Mouse (Mus musculus): ENCODE measurements around the gene Apom. TPM values are rescaled to one million over a fixed set of nuclear protein-coding genes. Genes with fewer than 3 reads are reported as not detected.

Gene Apom
- polyA plus RNA-seq, 1 experiment, result 0.18 TPM

DNA sequence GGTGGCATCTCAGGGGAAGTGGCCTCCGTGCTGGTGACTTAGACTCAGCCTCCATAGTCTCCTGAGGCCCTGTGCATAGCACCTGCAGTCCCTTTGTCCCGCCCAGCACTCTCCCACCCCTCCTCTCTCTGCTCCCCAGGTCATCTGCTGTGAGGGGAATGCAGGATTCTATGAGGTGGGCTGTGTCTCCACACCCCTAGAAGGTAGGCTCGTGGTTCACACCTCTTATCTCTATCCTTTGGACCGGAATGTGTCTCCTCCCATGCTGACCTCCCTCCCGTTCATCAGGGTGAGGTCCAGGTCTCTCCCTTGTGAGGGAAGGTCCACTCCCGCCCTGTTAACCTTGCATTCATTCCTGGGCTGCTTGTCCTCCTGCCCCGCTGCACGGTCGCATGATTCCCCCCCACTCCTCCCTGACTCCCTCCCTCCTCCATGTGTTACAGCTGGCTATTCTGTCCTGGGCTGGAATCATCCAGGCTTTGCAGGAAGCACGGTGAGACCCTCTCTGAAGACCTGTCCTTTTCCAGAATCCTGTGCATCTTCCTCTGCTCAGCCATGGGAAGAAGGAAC, 31.6 kb downstream of the Apom start:
- Histone ChIP-seq H3K36me3 (ENCODE audit: control insufficient read depth, insufficient read depth, low read length) (peaks cover 47% of the 10 kb centered on the region), H3K27ac (ENCODE audit: insufficient read depth, low read length) (no peak overlapping the region), H3K27me3 (ENCODE audit: control insufficient read depth, insufficient read depth, low read length) (no peaks in the 10 kb centered on the region), H3K4me1 (ENCODE audit: control insufficient read depth, insufficient read depth, insufficient read length) (no peaks in the 10 kb centered on the region), H3K4me3 (ENCODE audit: extremely low read depth, insufficient read depth, insufficient read length) (no peak overlapping the region)
- no peak for DNase-seq (ENCODE audit: low read depth in 1 of 2, low spot score in 2 of 2)
- no peak for TF ChIP-seq POLR2A (IDR thresholded peaks at IDR 0.05; ENCODE audit: low read depth, low read length)
- no peak for TF ChIP-seq CTCF (IDR thresholded peaks at IDR 0.05; ENCODE audit: extremely low read depth, insufficient read depth, insufficient read length, insufficient replicate concordance)
- WGBS, result 88% methylated on average over 10 of the region's 10 CpGs

DNA sequence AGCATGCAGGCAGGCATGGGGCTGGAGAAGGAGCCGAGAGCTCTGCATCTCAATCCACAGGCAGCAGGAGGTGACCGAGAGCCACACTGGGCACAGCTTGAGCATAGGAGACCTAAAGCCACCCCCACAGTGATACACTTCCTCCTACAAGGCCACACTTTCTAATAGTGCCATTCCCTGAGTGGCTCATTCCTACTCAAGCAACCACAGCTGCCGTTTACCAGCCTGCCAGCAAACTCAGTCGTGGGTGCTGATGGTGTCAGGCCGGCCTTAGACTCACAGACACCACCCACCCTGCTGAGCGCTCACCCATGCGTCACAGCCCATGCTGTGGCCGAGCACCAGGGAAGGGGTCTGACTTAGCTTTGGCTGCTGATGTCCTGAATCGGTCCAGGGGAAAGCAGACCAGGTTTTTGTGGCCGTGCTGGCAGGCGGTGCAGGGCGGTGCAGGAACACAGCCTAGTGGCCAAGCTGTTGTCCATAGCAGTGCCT, 34.6 kb downstream of the Apom start:
- 92% methylated on average over 12 of the region's 12 CpGs for WGBS

DNA sequence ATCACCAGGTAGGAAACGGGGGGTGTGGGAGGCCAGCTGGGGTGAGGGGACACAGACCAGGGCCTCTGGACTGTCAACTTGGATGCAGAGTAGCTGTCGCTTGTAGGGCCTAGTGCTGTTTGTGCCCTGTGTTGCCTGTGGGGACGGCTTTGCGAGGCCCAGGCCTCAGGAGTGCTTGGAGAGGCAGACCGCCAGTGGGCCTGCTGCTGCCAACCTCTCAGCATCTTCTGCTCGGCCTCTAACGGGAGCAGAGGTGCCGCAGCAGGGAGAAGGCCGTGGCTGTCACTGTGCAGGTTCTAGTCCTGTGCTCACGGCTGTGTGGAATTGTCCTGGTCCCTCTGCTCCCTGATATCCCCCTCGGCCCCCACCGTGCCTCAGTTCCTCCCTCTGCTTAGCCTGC, 35.3 kb downstream of the Apom start:
- Histone ChIP-seq H3K4me3 (ENCODE audit: extremely low read depth, insufficient read depth, insufficient read length) (no peak overlapping the region), H3K36me3 (ENCODE audit: control insufficient read depth, insufficient read depth, low read length) (peaks cover 50% of the 10 kb centered on the region), H3K27ac (ENCODE audit: insufficient read depth, low read length) (no peak overlapping the region), H3K27me3 (ENCODE audit: control insufficient read depth, insufficient read depth, low read length) (no peaks in the 10 kb centered on the region), H3K4me1 (ENCODE audit: control insufficient read depth, insufficient read depth, insufficient read length) (no peaks in the 10 kb centered on the region)
- WGBS, result 95% methylated on average over 12 of the region's 12 CpGs
- no peak for TF ChIP-seq POLR2A (IDR thresholded peaks at IDR 0.05; ENCODE audit: low read depth, low read length)
- no peak for TF ChIP-seq CTCF (IDR thresholded peaks at IDR 0.05; ENCODE audit: extremely low read depth, insufficient read depth, insufficient read length, insufficient replicate concordance)
- DNase-seq (ENCODE audit: low read depth in 1 of 2, low spot score in 2 of 2), result no peak

More for the DNA sequence above, 34.6 kb downstream of the Apom start:
- no peak for TF ChIP-seq CTCF (IDR thresholded peaks at IDR 0.05; ENCODE audit: extremely low read depth, insufficient read depth, insufficient read length, insufficient replicate concordance)
- no peak for TF ChIP-seq POLR2A (IDR thresholded peaks at IDR 0.05; ENCODE audit: low read depth, low read length)
- no peak overlapping the region for H3K27ac ChIP-seq (ENCODE audit: insufficient read depth, low read length)
- H3K27me3 ChIP-seq (ENCODE audit: control insufficient read depth, insufficient read depth, low read length), result no peaks in the 10 kb centered on the region
- no peaks in the 10 kb centered on the region for H3K4me1 ChIP-seq (ENCODE audit: control insufficient read depth, insufficient read depth, insufficient read length)
- H3K4me3 ChIP-seq (ENCODE audit: extremely low read depth, insufficient read depth, insufficient read length), result no peak overlapping the region
- H3K36me3 ChIP-seq (ENCODE audit: control insufficient read depth, insufficient read depth, low read length), result peaks cover 51% of the 10 kb centered on the region
- no peak for DNase-seq (ENCODE audit: low read depth in 1 of 2, low spot score in 2 of 2)

DNA sequence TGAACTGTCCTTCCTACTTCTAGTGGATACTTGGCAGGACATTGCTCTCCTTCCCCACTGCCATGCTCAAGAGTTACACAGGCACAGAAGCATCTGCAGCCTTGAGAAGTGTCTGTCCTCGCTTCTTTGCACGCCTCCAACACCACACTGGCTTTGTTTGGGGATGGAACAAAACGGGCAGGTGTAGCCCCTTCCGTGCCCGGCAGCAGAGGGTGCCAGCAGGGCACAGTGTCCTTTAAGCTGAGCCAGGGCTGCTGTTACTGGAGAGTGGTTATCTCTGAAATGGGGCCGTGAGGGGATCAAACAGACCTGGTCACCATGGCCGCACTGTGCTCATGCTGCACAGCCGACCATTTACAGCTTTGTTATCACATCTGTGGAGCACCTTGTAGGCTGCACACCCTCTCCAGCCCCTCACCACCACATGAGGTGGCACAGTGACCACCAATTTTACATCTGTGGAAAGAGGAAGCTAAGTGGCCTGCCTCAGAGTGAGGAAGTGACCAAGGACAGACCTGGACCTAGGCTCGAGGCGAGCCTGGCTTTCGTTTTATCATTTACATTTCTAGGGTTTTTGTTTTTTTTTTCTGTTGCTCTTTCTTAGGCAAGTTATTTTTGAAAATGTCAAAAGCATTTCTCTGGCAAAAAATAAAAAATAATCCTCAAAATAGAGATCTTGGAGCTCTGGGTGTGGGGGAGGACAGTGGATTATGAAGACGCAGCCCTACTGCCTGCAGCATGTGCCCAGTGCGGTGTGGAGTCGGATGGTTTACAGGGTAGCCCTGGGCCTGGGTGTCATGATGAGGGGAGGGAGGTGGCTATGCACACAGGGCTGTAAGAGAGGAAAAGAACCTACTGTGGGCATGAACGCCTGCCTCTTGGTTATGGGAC, 37.1 kb downstream of the Apom start:
- no peaks in the 10 kb centered on the region for H3K27me3 ChIP-seq (ENCODE audit: control insufficient read depth, insufficient read depth, low read length)
- TF ChIP-seq POLR2A (IDR thresholded peaks at IDR 0.05; ENCODE audit: low read depth, low read length) (no peak), CTCF (IDR thresholded peaks at IDR 0.05; ENCODE audit: extremely low read depth, insufficient read depth, insufficient read length, insufficient replicate concordance) (no peak)
- no peak for DNase-seq (ENCODE audit: low read depth in 1 of 2, low spot score in 2 of 2)
- 87% methylated on average over 15 of the region's 15 CpGs for WGBS
- H3K4me3 ChIP-seq (ENCODE audit: extremely low read depth, insufficient read depth, insufficient read length), result no peak overlapping the region
- peaks cover 5% of the 10 kb centered on the region; the same call in 1 of the 2 replicates for H3K4me1 ChIP-seq (ENCODE audit: control insufficient read depth, insufficient read depth, insufficient read length)
- peaks cover 37% of the 10 kb centered on the region for H3K36me3 ChIP-seq (ENCODE audit: control insufficient read depth, insufficient read depth, low read length)
- H3K27ac ChIP-seq (ENCODE audit: insufficient read depth, low read length), result no peak overlapping the region

DNA sequence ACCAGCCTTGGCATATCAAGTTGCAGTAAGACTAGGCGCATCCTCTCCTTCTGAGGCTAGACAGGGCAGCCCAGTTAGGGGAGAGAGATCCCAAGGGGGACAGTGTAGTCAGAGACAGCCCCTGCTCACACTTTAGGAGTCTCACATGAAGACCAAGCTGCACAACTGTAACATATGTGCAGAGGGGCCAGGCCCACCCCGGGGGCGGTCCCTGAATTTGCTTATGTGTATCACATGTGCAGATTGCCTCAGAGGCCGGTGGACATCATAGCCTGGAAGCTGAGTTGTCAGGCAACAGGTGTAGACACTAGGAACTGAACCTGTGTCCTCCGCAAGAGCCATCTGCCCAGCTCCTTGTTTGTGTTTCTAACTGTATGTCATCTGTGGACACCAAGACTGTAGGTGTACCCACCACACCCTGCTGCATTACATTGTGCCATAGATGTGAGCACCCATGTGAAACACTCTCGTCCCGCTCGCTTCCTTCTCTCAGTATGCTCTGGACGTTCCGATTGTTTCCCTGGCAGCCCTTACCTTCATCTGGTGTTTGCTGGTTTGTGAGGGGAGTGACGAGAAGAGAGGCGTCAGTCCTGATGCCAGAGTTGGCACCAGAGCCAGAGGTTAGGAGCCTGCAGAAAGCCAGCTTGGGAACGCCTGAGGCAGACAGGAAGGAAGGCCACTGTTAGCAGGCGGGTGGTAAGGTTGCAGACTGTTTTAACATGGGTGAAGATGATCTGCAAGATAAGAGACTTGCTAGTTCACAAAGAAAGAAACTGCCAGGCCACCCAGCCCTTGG, 39.2 kb downstream of the Apom start:
- Histone ChIP-seq H3K27ac (ENCODE audit: insufficient read depth, low read length) (no peak overlapping the region), H3K4me1 (ENCODE audit: control insufficient read depth, insufficient read depth, insufficient read length) (peaks cover 5% of the 10 kb centered on the region; the same call in 1 of the 2 replicates), H3K4me3 (ENCODE audit: extremely low read depth, insufficient read depth, insufficient read length) (no peak overlapping the region), H3K27me3 (ENCODE audit: control insufficient read depth, insufficient read depth, low read length) (no peaks in the 10 kb centered on the region), H3K36me3 (ENCODE audit: control insufficient read depth, insufficient read depth, low read length) (peaks cover 24% of the 10 kb centered on the region)
- TF ChIP-seq POLR2A (IDR thresholded peaks at IDR 0.05; ENCODE audit: low read depth, low read length) (no peak), CTCF (IDR thresholded peaks at IDR 0.05; ENCODE audit: extremely low read depth, insufficient read depth, insufficient read length, insufficient replicate concordance) (no peak)
- 90% methylated on average over 14 of the region's 14 CpGs for WGBS
- DNase-seq (ENCODE audit: low read depth in 1 of 2, low spot score in 2 of 2), result no peak

DNA sequence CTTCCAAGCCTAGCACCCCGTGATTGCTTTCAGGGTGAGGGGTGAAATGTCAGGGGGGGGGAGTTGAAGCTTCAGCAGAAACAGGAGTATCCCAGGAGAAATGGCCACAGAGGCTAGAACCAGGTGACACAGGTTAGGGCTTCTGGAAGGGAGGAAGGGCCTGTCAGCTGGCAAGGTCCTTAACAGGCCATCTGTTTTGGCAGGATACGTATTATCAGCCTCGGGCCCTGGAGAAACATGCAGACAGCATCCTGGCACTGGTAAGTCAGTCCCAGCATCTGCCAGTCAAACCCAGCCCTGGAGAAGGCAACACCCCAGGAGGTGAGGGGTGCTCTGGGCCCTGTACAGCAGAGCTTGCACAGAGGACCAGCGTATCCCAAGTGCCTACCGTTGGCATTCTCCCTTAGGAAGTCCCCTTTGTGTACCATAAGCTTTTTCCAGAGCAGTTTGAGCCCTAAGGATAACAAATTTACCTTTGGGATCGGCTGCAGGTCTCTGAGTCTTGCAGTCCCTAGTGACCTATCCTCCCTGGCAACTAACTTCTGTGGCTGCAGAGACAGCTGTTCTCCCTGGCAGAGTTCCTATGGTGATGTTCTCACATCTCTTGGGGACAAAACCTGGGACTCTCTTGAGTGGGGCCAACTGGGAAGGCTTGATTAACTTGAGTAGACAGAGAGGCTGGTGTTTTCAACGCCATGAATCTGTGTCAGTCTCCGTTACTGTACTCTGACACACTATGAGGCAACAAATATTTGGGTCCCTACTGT, 41.5 kb downstream of the Apom start:
- no peak overlapping the region for H3K27ac ChIP-seq (ENCODE audit: insufficient read depth, low read length)
- no peak for DNase-seq (ENCODE audit: low read depth in 1 of 2, low spot score in 2 of 2)

More for the DNA sequence above, 41.5 kb downstream of the Apom start:
- WGBS, result 66% methylated on average over 8 of the region's 8 CpGs
- H3K36me3 ChIP-seq (ENCODE audit: control insufficient read depth, insufficient read depth, low read length), result peaks cover 14% of the 10 kb centered on the region
- no peak overlapping the region for H3K4me3 ChIP-seq (ENCODE audit: extremely low read depth, insufficient read depth, insufficient read length)
- TF ChIP-seq CTCF (IDR thresholded peaks at IDR 0.05; ENCODE audit: extremely low read depth, insufficient read depth, insufficient read length, insufficient replicate concordance), result no peak
- TF ChIP-seq POLR2A (IDR thresholded peaks at IDR 0.05; ENCODE audit: low read depth, low read length), result no peak
- H3K27me3 ChIP-seq (ENCODE audit: control insufficient read depth, insufficient read depth, low read length), result no peaks in the 10 kb centered on the region
- H3K4me1 ChIP-seq (ENCODE audit: control insufficient read depth, insufficient read depth, insufficient read length), result peaks cover 5% of the 10 kb centered on the region; the same call in 1 of the 2 replicates

Data from spleen, adult 2 months (tissue).